Mouse (Mus musculus) G1E-ER4 (cell line): ENCODE results near the gene Obp1b. TPM values are rescaled to one million over a fixed set of nuclear protein-coding genes. Genes with fewer than 3 reads are reported as not detected.
"Not testable (repeated sequence)": the region's sequence is repeated elsewhere in the genome, so short reads cannot be mapped to it uniquely, and the experiment has no call there.

ENCODE experiments used
- GATA1 ChIP-seq: IDR thresholded peaks from one replicate; pipeline ENCODE4 v1.8.0; 2012; ENCODE audit warnings: low read length, inconsistent platforms
- polyA plus RNA-seq: library from polyadenylated mRNA; stranded (reverse); fragments of >175 nt; gene quantifications from 2 replicates; pipeline ENCODE4 v1.2.3, GENCODE M21; 2012

The Obp1b gene
- polyA plus RNA-seq = not detected in 2 replicates

DNA sequence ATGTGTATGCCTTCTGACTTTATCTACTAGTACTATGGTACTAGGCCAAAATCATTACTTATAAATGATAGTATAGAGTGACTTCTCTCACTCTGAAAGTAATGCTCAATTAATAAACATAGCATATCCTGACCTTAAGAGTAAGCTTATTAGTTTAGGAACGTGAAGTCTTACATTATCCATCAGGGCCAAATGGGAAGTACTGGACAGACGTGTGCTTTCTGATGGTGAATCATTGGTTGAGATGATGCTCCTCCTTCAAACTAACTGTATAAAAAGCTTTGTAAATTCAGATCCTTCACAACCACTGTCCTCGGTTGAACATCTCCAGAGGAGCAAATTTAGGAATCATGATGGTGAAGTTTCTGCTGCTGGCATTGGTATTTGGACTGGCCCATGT is at the start of gene Obp1b:
TSS of gene Obp1b (plus strand) at position 301 of the 400 bp plus-strand sequence.
- TF ChIP-seq GATA1 = not testable (repeated sequence)

DNA sequence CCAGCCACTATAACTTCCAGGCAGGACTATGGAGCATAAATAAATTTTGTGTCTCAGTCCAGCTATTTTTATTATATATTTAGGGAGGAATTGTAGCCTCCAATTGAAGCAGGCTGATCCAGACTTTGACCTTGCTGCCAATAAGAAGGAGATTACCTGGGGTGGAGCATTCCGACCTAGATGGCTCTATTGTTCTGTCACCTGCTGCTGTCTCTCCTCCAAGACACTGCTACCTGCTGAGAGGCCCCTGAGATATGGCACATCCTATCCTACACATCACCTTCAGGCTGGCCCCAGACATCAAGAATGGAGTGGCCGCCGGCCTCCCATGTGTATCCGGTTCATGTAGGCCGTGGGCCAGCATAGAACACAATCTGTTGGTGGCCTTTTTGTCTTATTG is 16.3 kb downstream of the Obp1b start:
- no peak for TF ChIP-seq GATA1

Other genes with a start within 250 kb of the Obp1b start
- not detected in 2 replicates for gene Obp1a, start 95.4 kb upstream of the Obp1b start, polyA plus RNA-seq
- not detected in 2 replicates for gene Gm5938, start 61.3 kb upstream of the Obp1b start, polyA plus RNA-seq
- gene Gm14743, start 59.1 kb downstream of the Obp1b start, polyA plus RNA-seq = not detected in 2 replicates
- gene 4930480E11Rik, start 182.9 kb downstream of the Obp1b start, polyA plus RNA-seq = not detected in 2 replicates